Mouse (Mus musculus) kidney, embryonic 14.5 days (tissue): ENCODE results near the gene Zfp867. TPM values are rescaled to one million over a fixed set of nuclear protein-coding genes. Genes with fewer than 3 reads are reported as not detected.

Experiments
- ATAC-seq: fragments of 200-750 bp; cut with Nextera tagmentation; 2 replicates; pipeline ENCODE4 v1.8.0; 2017; ENCODE audit warnings: moderate number of reproducible peaks, mild to moderate bottlenecking, moderate TSS enrichment, moderate library complexity; ENCODE audit not compliant: low FRiP score, low TSS enrichment
- H3K27ac ChIP-seq: fragments of 300-500 bp; sonication (generic); 2 replicates; pipeline ENCODE4 v1.5.1; 2014; ENCODE audit warnings: low read depth, mild to moderate bottlenecking, low read length, moderate library complexity, mixed read lengths
- H3K27me3 ChIP-seq: fragments of 300-500 bp; sonication (generic); 2 replicates; pipeline ENCODE4 v1.6.1; 2014; ENCODE audit warnings: mild to moderate bottlenecking, low read length; ENCODE audit not compliant: control insufficient read depth, insufficient read depth
- H3K36me3 ChIP-seq: fragments of 300-500 bp; sonication (generic); 2 replicates; pipeline ENCODE4 v1.6.1; 2014; ENCODE audit warnings: low read length, mixed read lengths; ENCODE audit not compliant: control insufficient read depth, insufficient read depth
- H3K4me1 ChIP-seq: fragments of 300-500 bp; sonication (generic); 2 replicates; pipeline ENCODE4 v1.6.1; 2014; ENCODE audit warnings: low read length, mixed read lengths; ENCODE audit not compliant: control insufficient read depth, insufficient read depth
- H3K4me2 ChIP-seq: fragments of 300-500 bp; sonication (generic); replicated peaks from 2 replicates; pipeline ENCODE4 v1.6.1; 2014; ENCODE audit warnings: low read depth, mild to moderate bottlenecking, low read length
- H3K4me3 ChIP-seq: fragments of 300-500 bp; sonication (generic); 2 replicates; pipeline ENCODE4 v1.5.1; 2014; ENCODE audit warnings: mild to moderate bottlenecking, low read length
- H3K9ac ChIP-seq: fragments of 300-500 bp; sonication (generic); 2 replicates; pipeline ENCODE4 v1.6.1; 2014; ENCODE audit warnings: low read depth, mild to moderate bottlenecking, low read length, moderate library complexity
- H3K9me3 ChIP-seq: fragments of 300-500 bp; sonication (generic); 2 replicates; pipeline ENCODE4 v1.6.1; 2016; ENCODE audit warnings: low read length; ENCODE audit not compliant: control insufficient read depth
- WGBS: fragments of 180-500 bp; shearing (Covaris S2); extraction: QIAGEN DNeasy Blood & Tissue Kit; methylation state at CpG from one replicate; pipeline ENCODE4 v1.1.7; 2014; 5-methylcytosine and 5-hydroxymethylcytosine counted together
- polyA plus RNA-seq: library from polyadenylated mRNA; unstranded; fragments of >200 nt; fragmentation: Nextera tagmentation; extraction: Ambion mirVana; gene quantifications from 2 replicates; pipeline ENCODE4 v1.2.1, GENCODE M21; 2014

The Zfp867 gene
- polyA plus RNA-seq, 1 experiment from 2014 or later = 10.3 TPM

GRCm38 (mm10) chr11:59483212-59483611, 10.9 kb upstream of the Zfp867 start:
- ATAC-seq = no peak
- no peak overlapping the region for H3K9ac ChIP-seq

DNA sequence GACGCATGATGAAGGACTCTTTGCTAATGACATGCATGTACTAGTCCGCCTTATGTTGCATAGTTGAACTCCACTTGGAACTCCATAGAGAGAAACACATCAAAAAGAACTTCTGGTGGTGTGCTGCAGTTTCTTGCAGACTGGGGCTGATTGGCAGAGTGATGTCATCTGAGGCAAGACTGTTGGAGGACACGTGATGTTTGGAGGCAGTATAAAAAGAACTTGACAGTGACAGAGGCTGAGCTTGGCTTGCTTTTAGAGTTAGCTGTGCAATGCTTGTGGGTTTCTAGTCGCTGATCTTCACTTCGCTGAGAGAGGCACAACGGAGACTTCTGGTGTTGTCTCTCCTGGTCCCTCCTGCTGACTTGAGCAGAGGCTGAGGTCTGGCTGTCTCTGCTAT, 5.0 kb upstream of the Zfp867 start:
- Histone ChIP-seq H3K9me3 (no peaks in the 10 kb centered on the region), H3K27me3 (no peaks in the 10 kb centered on the region), H3K9ac (no peak overlapping the region), H3K4me2 (no peak overlapping the region), H3K27ac (no peak overlapping the region), H3K36me3 (no peaks in the 10 kb centered on the region), H3K4me1 (no peaks in the 10 kb centered on the region), H3K4me3 (no peak overlapping the region)
- 69% methylated on average over 6 of the region's 6 CpGs for WGBS
- no peak for ATAC-seq

More at GRCm38 (mm10) chr11:59483212-59483611, 10.9 kb upstream of the Zfp867 start:
- H3K4me1 ChIP-seq = no peaks in the 10 kb centered on the region
- H3K4me3 ChIP-seq = no peak overlapping the region
- H3K4me2 ChIP-seq = no peak overlapping the region
- no peak overlapping the region for H3K27ac ChIP-seq
- H3K36me3 ChIP-seq = peaks cover 32% of the 10 kb centered on the region
- WGBS = 10% methylated on average over 2 of the region's 2 CpGs
- no peaks in the 10 kb centered on the region for H3K9me3 ChIP-seq
- H3K27me3 ChIP-seq = no peaks in the 10 kb centered on the region

- peak overlapping the region; percentile 86 for H3K9ac ChIP-seq
- 2% methylated on average over 37 of the region's 37 CpGs for WGBS
- H3K4me3 ChIP-seq = peak overlapping the region; percentile 90
- H3K27me3 ChIP-seq = no peaks in the 10 kb centered on the region
- ATAC-seq = peak; percentile 87
- H3K4me1 ChIP-seq = peaks cover 7% of the 10 kb centered on the region
- H3K9me3 ChIP-seq = no peaks in the 10 kb centered on the region
- H3K27ac ChIP-seq = peak overlapping the region; percentile 68; the same call in 1 of the 2 replicates
- H3K4me2 ChIP-seq = peak overlapping the region; percentile 92
- H3K36me3 ChIP-seq = no peaks in the 10 kb centered on the region
Observed at GRCm38 (mm10) chr11:59471413-59472325, 605 bp downstream of the Zfp867 start.

- Histone ChIP-seq H3K9ac (no peak overlapping the region), H3K4me3 (no peak overlapping the region), H3K9me3 (peaks cover 28% of the 10 kb centered on the region), H3K27ac (no peak overlapping the region), H3K36me3 (peaks cover 58% of the 10 kb centered on the region), H3K4me1 (no peaks in the 10 kb centered on the region), H3K4me2 (no peak overlapping the region), H3K27me3 (no peaks in the 10 kb centered on the region)
- ATAC-seq = no peak
- WGBS = 95% methylated on average over 2 of the region's 2 CpGs
Observed at GRCm38 (mm10) chr11:59460459-59460858, 11.8 kb downstream of the Zfp867 start.

GRCm38 (mm10) chr11:59458973-59459372, 13.3 kb downstream of the Zfp867 start:
- H3K9me3 ChIP-seq = peaks cover 18% of the 10 kb centered on the region
- WGBS = 58% methylated on average over 5 of the region's 5 CpGs
- H3K4me2 ChIP-seq = no peak overlapping the region
- H3K27me3 ChIP-seq = no peaks in the 10 kb centered on the region
- H3K36me3 ChIP-seq = peaks cover 66% of the 10 kb centered on the region
- H3K9ac ChIP-seq = no peak overlapping the region
- H3K4me3 ChIP-seq = no peak overlapping the region
- no peaks in the 10 kb centered on the region for H3K4me1 ChIP-seq
- 0 out of 2 replicates have a peak overlapping the region, but pooled peaks have one; percentile 24 for H3K27ac ChIP-seq
- ATAC-seq = no peak

- no peak for ATAC-seq
Observed at GRCm38 (mm10) chr11:59456891-59457290, 15.4 kb downstream of the Zfp867 start.

GRCm38 (mm10) chr11:59456346-59456745, 15.9 kb downstream of the Zfp867 start:
- Histone ChIP-seq H3K4me1 (peaks cover 2% of the 10 kb centered on the region), H3K36me3 (peaks cover 55% of the 10 kb centered on the region)
- ATAC-seq = no peak

More at GRCm38 (mm10) chr11:59456891-59457290, 15.4 kb downstream of the Zfp867 start:
- no peaks in the 10 kb centered on the region for H3K9me3 ChIP-seq
- WGBS = 89% methylated on average over 2 of the region's 2 CpGs
- no peak overlapping the region for H3K27ac ChIP-seq
- H3K4me2 ChIP-seq = no peak overlapping the region
- no peaks in the 10 kb centered on the region for H3K27me3 ChIP-seq
- H3K36me3 ChIP-seq = peaks cover 58% of the 10 kb centered on the region
- H3K4me1 ChIP-seq = no peaks in the 10 kb centered on the region
- no peak overlapping the region for H3K4me3 ChIP-seq
- H3K9ac ChIP-seq = no peak overlapping the region

GRCm38 (mm10) chr11:59451086-59451485, 21.2 kb downstream of the Zfp867 start, which contains the start of gene Snap47:
Gene Snap47 (minus strand): TSS chr11:59451186.
- peak within 1 kb of the TSS; percentile 91 for H3K4me2 ChIP-seq
- no peak for ATAC-seq
- H3K4me1 ChIP-seq = peaks cover 19% of the 10 kb centered on the region
- H3K27ac ChIP-seq = peak within 1 kb of the TSS; percentile 66
- peaks cover 34% of the 10 kb centered on the region for H3K36me3 ChIP-seq
- no peaks in the 10 kb centered on the region for H3K27me3 ChIP-seq
- WGBS = 87% methylated on average over 4 of the region's 4 CpGs
- H3K9ac ChIP-seq = peak within 1 kb of the TSS; percentile 80
- H3K4me3 ChIP-seq = peak within 1 kb of the TSS; percentile 83
- H3K9me3 ChIP-seq = no peaks in the 10 kb centered on the region

More at GRCm38 (mm10) chr11:59456346-59456745, 15.9 kb downstream of the Zfp867 start:
- H3K4me3 ChIP-seq = no peak overlapping the region
- H3K27ac ChIP-seq = no peak overlapping the region
- 93% methylated on average over 2 of the region's 2 CpGs for WGBS
- H3K9me3 ChIP-seq = no peaks in the 10 kb centered on the region
- no peaks in the 10 kb centered on the region for H3K27me3 ChIP-seq
- H3K9ac ChIP-seq = no peak overlapping the region
- H3K4me2 ChIP-seq = no peak overlapping the region

GRCm38 (mm10) chr11:59450230-59450771, 22.0 kb downstream of the Zfp867 start:
- peak overlapping the region; percentile 80 for H3K9ac ChIP-seq
- peaks cover 26% of the 10 kb centered on the region for H3K36me3 ChIP-seq
- H3K4me1 ChIP-seq = peaks cover 19% of the 10 kb centered on the region
- H3K27me3 ChIP-seq = no peaks in the 10 kb centered on the region
- peak; percentile 65 for ATAC-seq
- no peaks in the 10 kb centered on the region for H3K9me3 ChIP-seq
- H3K4me2 ChIP-seq = peak overlapping the region; percentile 91
- peak overlapping the region; percentile 66 for H3K27ac ChIP-seq
- H3K4me3 ChIP-seq = peak overlapping the region; percentile 83
- WGBS = under 1% methylated on average over 38 of the region's 38 CpGs
